Mouse (Mus musculus) heart, embryonic 16.5 days (tissue): ENCODE measurements around the gene Rin3. TPM values are rescaled to one million over a fixed set of nuclear protein-coding genes. Genes with fewer than 3 reads are reported as not detected.

Experiments
- ATAC-seq: fragments of 200-750 bp; cut with Nextera tagmentation; replicated peaks from 2 replicates; pipeline ENCODE4 v1.8.0; 2017; ENCODE audit warnings: moderate number of reproducible peaks; ENCODE audit not compliant: insufficient read depth, low FRiP score; ENCODE audit errors: extremely low read depth
- H3K27ac ChIP-seq: fragments of 300-500 bp; sonication (generic); 2 replicates; pipeline ENCODE4 v1.5.1; 2014; ENCODE audit warnings: mild to moderate bottlenecking, low read length, control low read depth, moderate library complexity
- H3K27me3 ChIP-seq: fragments of 300-500 bp; sonication (generic); 2 replicates; pipeline ENCODE4 v1.6.1; 2014; ENCODE audit warnings: low read length, mixed read lengths; ENCODE audit not compliant: control insufficient read depth, insufficient read depth
- H3K36me3 ChIP-seq: fragments of 300-500 bp; sonication (generic); 2 replicates; pipeline ENCODE4 v1.6.1; 2014; ENCODE audit not compliant: control insufficient read depth, insufficient read depth
- H3K4me1 ChIP-seq: fragments of 300-500 bp; sonication (generic); 2 replicates; pipeline ENCODE4 v1.6.1; 2014; ENCODE audit warnings: low read length, mixed read lengths; ENCODE audit not compliant: control insufficient read depth, insufficient read depth
- H3K4me2 ChIP-seq: fragments of 300-500 bp; sonication (generic); 2 replicates; pipeline ENCODE4 v1.6.1; 2014; ENCODE audit warnings: low read depth, mild to moderate bottlenecking, control low read depth, low read length
- H3K4me3 ChIP-seq: fragments of 300-500 bp; sonication (generic); 2 replicates; pipeline ENCODE4 v1.5.1; 2014; ENCODE audit warnings: mild to moderate bottlenecking, control low read depth, low read length
- H3K9ac ChIP-seq: fragments of 300-500 bp; sonication (generic); 2 replicates; pipeline ENCODE4 v1.6.1; 2014; ENCODE audit warnings: low read length, control low read depth
- H3K9me3 ChIP-seq: fragments of 300-500 bp; sonication (generic); replicated peaks from 2 replicates; pipeline ENCODE4 v1.6.1; 2016; ENCODE audit warnings: low read length; ENCODE audit not compliant: control insufficient read depth
- whole genome bisulfite sequencing: fragments of 180-500 bp; shearing (Covaris S2); extraction: QIAGEN DNeasy Blood & Tissue Kit; methylation state at CpG from one replicate; pipeline ENCODE4 v1.1.7; 2014; 5-methylcytosine and 5-hydroxymethylcytosine counted together
- polyA plus RNA-seq: library from polyadenylated mRNA; unstranded; fragments of >200 nt; fragmentation: Nextera tagmentation; extraction: Ambion mirVana; gene quantifications from 2 replicates; pipeline ENCODE4 v1.2.1, GENCODE M21; 2015

The Rin3 gene
- polyA plus RNA-seq, 1 experiment from 2014 or later: 9.7 TPM

- no peak for ATAC-seq
- peaks cover 10% of the 10 kb centered on the region; the same call in 1 of the 2 replicates for H3K36me3 ChIP-seq
- H3K27me3 ChIP-seq: no peaks in the 10 kb centered on the region
- no peaks in the 10 kb centered on the region for H3K9me3 ChIP-seq
- H3K27ac ChIP-seq: no peak overlapping the region
- no peak overlapping the region for H3K4me2 ChIP-seq
- WGBS: 74% methylated on average over 2 of the region's 2 CpGs
- no peak overlapping the region for H3K9ac ChIP-seq
- peaks cover 21% of the 10 kb centered on the region; the same call in 1 of the 2 replicates for H3K4me1 ChIP-seq
- no peak overlapping the region for H3K4me3 ChIP-seq
These were observed 44.0 kb downstream of the Rin3 start for GRCm38 (mm10) chr12:102326753-102327340.

- 46% methylated on average over 4 of the region's 4 CpGs for WGBS
- H3K4me1 ChIP-seq: peaks cover 21% of the 10 kb centered on the region; the same call in 1 of the 2 replicates
- H3K27ac ChIP-seq: no peak overlapping the region
These were observed 44.7 kb downstream of the Rin3 start for GRCm38 (mm10) chr12:102327525-102327924.

GRCm38 (mm10) chr12:102328090-102328489 is 45.2 kb downstream of the Rin3 start:
- Histone ChIP-seq H3K9me3 (no peaks in the 10 kb centered on the region), H3K27ac (no peak overlapping the region), H3K27me3 (no peaks in the 10 kb centered on the region), H3K4me1 (peaks cover 21% of the 10 kb centered on the region; the same call in 1 of the 2 replicates), H3K36me3 (peaks cover 10% of the 10 kb centered on the region; the same call in 1 of the 2 replicates), H3K9ac (no peak overlapping the region), H3K4me2 (no peak overlapping the region), H3K4me3 (no peak overlapping the region)
- no peak for ATAC-seq
- WGBS: 88% methylated on average over 4 of the region's 4 CpGs

More at GRCm38 (mm10) chr12:102327525-102327924, 44.7 kb downstream of the Rin3 start:
- Histone ChIP-seq H3K36me3 (peaks cover 10% of the 10 kb centered on the region; the same call in 1 of the 2 replicates), H3K9ac (no peak overlapping the region), H3K9me3 (no peaks in the 10 kb centered on the region), H3K4me2 (no peak overlapping the region), H3K27me3 (no peaks in the 10 kb centered on the region), H3K4me3 (no peak overlapping the region)
- ATAC-seq: no peak

- H3K4me3 ChIP-seq: no peak overlapping the region
- 82% methylated on average over 4 of the region's 4 CpGs for WGBS
- H3K4me2 ChIP-seq: no peak overlapping the region
- no peaks in the 10 kb centered on the region for H3K27me3 ChIP-seq
- peaks cover 10% of the 10 kb centered on the region; the same call in 1 of the 2 replicates for H3K4me1 ChIP-seq
- H3K36me3 ChIP-seq: peaks cover 10% of the 10 kb centered on the region; the same call in 1 of the 2 replicates
- H3K9me3 ChIP-seq: no peaks in the 10 kb centered on the region
- ATAC-seq: no peak
- H3K27ac ChIP-seq: no peak overlapping the region
- no peak overlapping the region for H3K9ac ChIP-seq
These were observed 47.3 kb downstream of the Rin3 start for GRCm38 (mm10) chr12:102330188-102330587.

- H3K27ac ChIP-seq: no peak overlapping the region
- H3K4me2 ChIP-seq: no peak overlapping the region
- H3K9me3 ChIP-seq: no peaks in the 10 kb centered on the region
- H3K27me3 ChIP-seq: no peaks in the 10 kb centered on the region
- H3K36me3 ChIP-seq: peaks cover 7% of the 10 kb centered on the region; the same call in 1 of the 2 replicates
- H3K4me1 ChIP-seq: peaks cover 10% of the 10 kb centered on the region; the same call in 1 of the 2 replicates
- no peak overlapping the region for H3K9ac ChIP-seq
- no peak overlapping the region for H3K4me3 ChIP-seq
- ATAC-seq: no peak
These were observed 47.9 kb downstream of the Rin3 start for GRCm38 (mm10) chr12:102330731-102331130.

- 94% methylated on average over 2 of the region's 2 CpGs for WGBS
- Histone ChIP-seq H3K27me3 (no peaks in the 10 kb centered on the region), H3K36me3 (0 out of 2 replicates have a peak, but pooled peaks cover 2% of the 10 kb centered on the region), H3K4me1 (no peaks in the 10 kb centered on the region), H3K9ac (no peak overlapping the region), H3K27ac (no peak overlapping the region), H3K4me2 (no peak overlapping the region), H3K9me3 (no peaks in the 10 kb centered on the region), H3K4me3 (no peak overlapping the region)
- no peak for ATAC-seq
These were observed 50.3 kb downstream of the Rin3 start for GRCm38 (mm10) chr12:102333101-102333500.

GRCm38 (mm10) chr12:102339085-102339484 is 56.2 kb downstream of the Rin3 start:
- Histone ChIP-seq H3K4me1 (peaks cover 23% of the 10 kb centered on the region), H3K9me3 (no peaks in the 10 kb centered on the region), H3K27ac (no peak overlapping the region), H3K9ac (no peak overlapping the region), H3K4me2 (no peak overlapping the region), H3K4me3 (no peak overlapping the region), H3K27me3 (no peaks in the 10 kb centered on the region), H3K36me3 (no peaks in the 10 kb centered on the region)
- 70% methylated on average over 2 of the region's 2 CpGs for WGBS
- no peak for ATAC-seq

- 88% methylated on average over 6 of the region's 6 CpGs for WGBS
These were observed 57.6 kb downstream of the Rin3 start for GRCm38 (mm10) chr12:102340471-102340870.

GRCm38 (mm10) chr12:102342147-102342546 is 59.3 kb downstream of the Rin3 start:
- H3K36me3 ChIP-seq: no peaks in the 10 kb centered on the region
- H3K9me3 ChIP-seq: no peaks in the 10 kb centered on the region
- H3K27me3 ChIP-seq: no peaks in the 10 kb centered on the region
- no peak overlapping the region for H3K4me3 ChIP-seq
- no peak overlapping the region for H3K4me2 ChIP-seq
- H3K27ac ChIP-seq: no peak overlapping the region
- no peak overlapping the region for H3K9ac ChIP-seq
- no peak for ATAC-seq
- H3K4me1 ChIP-seq: peaks cover 26% of the 10 kb centered on the region
- 17% methylated on average over 2 of the region's 2 CpGs for WGBS

More at GRCm38 (mm10) chr12:102340471-102340870, 57.6 kb downstream of the Rin3 start:
- Histone ChIP-seq H3K27ac (no peak overlapping the region), H3K36me3 (no peaks in the 10 kb centered on the region), H3K4me1 (peaks cover 26% of the 10 kb centered on the region), H3K9me3 (no peaks in the 10 kb centered on the region), H3K4me3 (no peak overlapping the region), H3K27me3 (no peaks in the 10 kb centered on the region), H3K4me2 (no peak overlapping the region), H3K9ac (no peak overlapping the region)
- ATAC-seq: no peak
